Mouse (Mus musculus) testis, adult 2 months (tissue): Measurements from ENCODE around the gene Ctnna3.

Experiments
- CTCF ChIP-seq: fragments of 200-500 bp; IDR thresholded peaks from 2 replicates; pipeline ENCODE4 v1.5.1; 2012; ENCODE audit warnings: low read depth, mild to moderate bottlenecking, inconsistent platforms, low read length, moderate library complexity; ENCODE audit not compliant: control insufficient read depth, insufficient read depth, insufficient replicate concordance
- POLR2A ChIP-seq: fragments of 200-500 bp; IDR thresholded peaks from 2 replicates; pipeline ENCODE4 v1.6.1; 2012; ENCODE audit warnings: low read depth, mild to moderate bottlenecking, inconsistent platforms, low read length, moderate library complexity; ENCODE audit not compliant: control insufficient read depth

- TF ChIP-seq CTCF (no peak), POLR2A (no peak)
These were observed 646.6 kb downstream of the Ctnna3 start for GRCm38 (mm10) chr10:64076410-64077052.
